Mouse (Mus musculus): ENCODE results near the gene C5ar1.
A peak's percentile ranks its signal among the peaks of the same experiment; 100 is the strongest.
"Not testable (repeated sequence)": the region's sequence is repeated elsewhere in the genome, so short reads cannot be mapped to it uniquely, and the experiment has no call there.

C5ar1 gene

DNA sequence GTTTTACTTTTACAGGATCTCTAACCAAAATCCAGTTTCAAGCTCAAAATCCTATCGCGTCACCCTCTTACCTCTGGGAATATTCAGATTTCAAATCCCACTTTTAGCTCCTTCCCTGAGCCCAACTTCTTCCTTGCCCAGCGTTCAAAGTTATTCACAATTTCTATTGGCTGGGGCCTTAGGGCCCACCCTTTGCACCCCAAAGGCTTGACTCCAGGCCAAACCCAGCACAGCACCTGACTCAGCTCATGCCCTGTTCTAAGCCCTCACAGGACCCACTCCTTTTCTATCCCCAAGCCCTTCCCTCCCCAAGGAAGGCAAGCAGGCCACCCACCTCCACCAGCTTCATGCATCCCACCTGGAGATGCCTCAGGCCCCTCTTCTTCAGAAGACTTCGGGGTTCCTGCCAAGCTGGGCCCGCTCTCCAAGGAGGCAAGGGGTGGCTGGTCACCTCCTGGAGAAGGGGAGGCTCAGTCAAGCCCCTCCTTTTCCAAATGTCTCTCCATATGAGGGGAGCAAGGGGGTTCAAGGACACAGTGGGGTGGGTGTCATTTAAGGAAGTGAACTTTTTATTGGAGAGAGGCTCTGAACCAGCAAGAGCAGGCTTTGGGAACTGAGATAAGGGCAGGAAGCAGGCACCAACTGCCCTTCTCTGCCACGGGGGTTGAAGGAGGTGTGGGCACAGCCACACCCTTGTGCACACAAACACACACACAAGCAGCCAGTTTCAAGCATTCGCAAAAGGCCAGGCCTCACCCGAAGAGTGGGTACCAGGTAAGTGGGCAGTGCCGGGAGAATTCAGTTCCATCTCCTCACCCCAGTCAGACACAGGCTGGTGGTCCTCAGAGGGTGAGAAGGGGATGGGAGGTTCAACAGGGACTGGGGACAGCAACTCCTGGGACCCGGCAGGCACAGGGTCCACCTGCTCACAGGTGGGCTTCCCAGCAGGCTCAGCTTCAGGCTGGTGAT is 15.9 kb upstream of the C5ar1 start:
- DNase-seq (ENCODE audit: low spot score) = no peak

DNA sequence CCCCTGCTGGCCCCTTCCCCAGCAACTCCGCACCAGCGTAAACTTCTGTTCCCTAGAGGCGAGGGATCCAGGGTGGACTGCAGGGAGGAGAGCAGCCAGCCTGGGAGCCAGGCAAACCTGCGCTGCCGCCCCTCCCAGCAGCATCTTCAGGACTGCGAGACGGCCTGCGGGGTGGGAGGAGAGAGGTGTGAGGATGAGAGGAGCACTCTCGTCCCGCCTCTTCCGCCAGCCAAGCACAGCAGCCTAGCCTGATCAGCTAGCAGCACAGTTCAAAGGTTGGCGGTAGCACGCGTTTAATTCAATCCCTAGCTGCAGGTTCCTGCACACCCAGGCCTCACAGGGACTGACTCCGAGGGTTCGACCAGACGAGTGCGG is 14.4 kb upstream of the C5ar1 start:
- DNase-seq (ENCODE audit: low spot score) = peak; percentile 51

DNA sequence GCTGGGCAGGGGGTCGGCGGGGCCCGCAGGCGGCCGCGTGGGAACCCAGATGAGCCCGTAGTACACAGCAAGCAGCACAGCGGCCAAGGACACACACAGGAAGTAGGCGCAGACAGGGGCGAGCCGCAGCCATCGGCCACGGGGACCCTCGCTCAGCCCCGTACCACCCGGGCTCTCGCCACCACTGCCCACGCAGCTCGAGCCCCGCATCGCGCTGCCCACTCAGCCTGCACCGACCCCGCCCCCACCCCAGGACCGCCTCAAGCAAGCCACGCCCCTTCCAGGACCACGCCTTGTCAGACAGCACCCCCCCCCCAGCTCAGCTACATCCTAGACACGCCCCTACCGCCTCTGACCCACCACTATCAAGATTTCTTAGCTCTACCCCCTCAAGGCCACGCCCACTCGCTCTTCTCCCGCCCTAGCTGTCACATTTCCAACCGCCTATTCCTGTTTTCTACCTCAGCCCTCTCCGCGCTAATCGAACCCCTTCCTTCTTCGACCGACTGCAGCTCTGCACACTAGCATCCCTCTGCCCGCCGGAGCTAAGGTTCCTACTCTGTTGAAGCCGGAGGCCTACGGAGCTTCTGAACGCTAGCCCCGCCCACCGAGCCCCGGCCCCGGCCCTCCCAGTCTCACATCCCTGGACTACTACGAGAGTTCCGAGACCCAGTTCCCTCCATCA is 13.9 kb upstream of the C5ar1 start, which contains the start of gene Inafm1:
Gene Inafm1, minus strand, starts transcription at position 537 of the 685 bp plus-strand sequence.
- peak; percentile 80 for DNase-seq (ENCODE audit: low spot score)

DNA sequence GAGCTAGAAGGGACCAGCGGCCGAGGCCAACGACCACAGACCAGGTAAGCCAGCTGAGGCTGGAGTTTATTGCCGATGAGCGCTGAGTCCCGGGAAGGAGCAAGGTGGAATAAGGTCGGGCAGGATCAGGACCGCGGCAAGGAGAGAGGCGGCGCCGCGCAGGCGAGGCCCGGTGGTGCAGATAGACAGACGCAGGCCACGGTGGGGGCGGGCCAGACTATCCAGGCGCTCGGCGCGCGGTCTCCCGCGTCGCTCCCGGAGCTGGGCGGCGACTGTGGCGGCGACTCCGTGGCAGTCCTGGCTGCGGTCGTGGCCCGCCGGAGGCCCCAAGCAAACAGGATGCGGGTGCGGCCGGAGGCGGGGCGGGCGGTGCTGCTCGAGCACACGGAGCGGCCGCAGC is 13.3 kb upstream of the C5ar1 start:
- DNase-seq (ENCODE audit: low spot score) = peak; percentile 51

DNA sequence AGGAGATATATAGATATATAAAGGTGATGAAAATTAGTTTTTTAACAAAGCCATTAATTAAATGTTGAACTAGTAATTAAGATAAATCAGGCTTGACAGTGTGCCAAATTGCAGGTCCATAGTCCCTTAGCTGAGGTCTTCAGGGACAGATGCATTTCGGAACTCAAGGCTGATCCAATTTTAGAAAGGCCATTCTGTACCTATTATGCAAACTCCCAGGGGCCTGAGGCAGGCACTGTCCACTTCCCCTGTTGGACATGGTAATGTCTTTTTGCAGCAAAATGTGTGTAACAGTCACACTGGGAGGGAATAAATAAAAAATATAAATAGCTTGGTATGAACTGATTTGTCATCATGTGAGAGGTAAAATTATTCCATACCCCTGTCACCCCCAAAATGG is 11.8 kb upstream of the C5ar1 start:
- DNase-seq (ENCODE audit: low spot score) = no peak

DNA sequence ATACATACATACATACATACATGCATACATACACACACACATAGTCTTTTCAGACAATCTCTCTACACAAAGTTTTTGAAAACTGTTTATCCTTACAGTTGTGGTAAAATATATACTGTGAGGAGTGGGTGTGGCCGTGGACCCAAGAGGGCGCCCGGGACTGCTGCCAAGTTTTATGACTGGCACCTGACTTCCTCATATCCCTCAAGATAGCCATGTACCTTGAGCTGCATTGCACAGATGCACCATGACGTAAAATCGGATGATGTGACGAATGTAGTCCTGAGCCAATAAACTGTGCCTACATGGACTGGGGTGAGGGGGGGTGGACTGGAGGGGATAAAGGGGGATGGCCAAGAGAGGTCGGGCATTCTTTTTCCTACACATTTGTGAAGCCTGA is 7.3 kb upstream of the C5ar1 start:
- not testable (repeated sequence) for DNase-seq (ENCODE audit: low spot score)

DNA sequence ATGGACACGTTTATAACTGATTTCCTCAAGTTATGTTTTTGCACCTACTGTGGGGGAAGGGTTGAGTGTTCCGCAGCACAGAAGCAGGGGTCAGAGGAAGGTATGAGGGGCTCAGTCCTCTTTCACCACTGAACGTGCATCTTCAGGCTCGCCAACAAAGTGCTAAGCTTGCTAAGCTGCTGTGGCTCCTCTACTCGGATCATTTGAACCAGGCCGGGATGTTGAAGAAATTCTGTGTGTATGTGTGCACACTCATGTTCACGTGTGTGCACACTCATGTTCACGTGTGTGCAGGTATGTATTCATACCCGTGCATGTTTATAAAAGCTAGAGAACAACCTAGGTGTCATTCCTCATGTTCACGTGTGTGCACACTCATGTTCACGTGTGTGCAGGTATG is 6.5 kb upstream of the C5ar1 start:
- no peak for DNase-seq (ENCODE audit: low spot score)

DNA sequence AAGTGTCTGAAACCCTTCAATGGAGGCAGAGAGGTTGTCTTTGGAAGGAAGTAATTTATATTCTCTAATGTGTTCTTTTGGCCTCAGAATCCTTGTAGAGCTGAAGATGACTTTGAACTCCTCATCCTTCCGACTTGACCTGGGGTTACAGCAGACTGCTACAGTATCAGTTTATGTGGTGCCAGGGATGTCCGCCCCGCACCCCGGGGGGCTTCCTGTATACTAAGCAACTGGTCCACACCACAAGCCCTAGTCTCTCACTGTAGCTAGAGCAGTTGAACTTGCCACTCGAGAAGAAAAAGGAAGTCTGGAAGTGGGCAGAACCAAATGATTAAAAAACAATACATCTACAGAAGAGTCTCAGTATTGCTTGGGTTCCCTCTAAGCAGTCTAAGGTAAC is 4.5 kb upstream of the C5ar1 start:
- DNase-seq (ENCODE audit: low spot score) = no peak

DNA sequence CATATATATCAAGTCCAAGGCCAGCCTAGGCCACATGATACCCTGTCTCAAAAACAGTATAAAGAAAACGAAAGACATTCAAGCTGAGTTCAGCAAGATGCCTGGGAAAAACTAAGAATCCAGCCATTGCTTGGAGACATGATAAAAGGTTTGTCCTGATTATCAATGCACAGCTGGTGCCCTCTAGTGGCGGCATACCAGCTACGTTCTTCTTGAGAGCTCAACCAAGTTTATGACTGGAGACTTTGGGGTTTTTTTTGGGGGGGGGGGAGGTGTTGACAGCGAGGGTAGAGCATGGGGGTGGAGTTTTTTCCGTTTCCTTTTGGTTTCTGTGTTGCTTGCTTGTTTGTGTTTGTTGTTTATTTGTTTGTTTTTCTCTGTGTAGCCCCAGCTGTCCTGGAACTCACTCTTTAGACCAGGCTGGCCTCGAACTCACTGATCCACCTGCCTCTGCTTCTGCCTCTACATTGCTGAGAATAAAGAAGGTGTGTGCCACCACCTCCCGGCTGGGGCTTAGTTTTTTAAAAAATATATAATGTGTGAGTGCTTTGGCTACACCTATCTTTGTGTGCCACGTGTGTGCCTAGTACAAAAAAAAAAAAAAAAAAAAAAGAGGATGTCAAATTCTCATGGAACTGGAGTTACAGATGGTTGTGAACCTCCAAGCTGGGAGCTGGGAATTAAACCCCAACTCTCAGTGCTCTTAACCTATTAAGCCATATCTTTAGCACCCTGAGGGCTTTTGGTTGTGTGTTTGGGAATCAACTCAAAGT is 3.9 kb upstream of the C5ar1 start:
- DNase-seq (ENCODE audit: low spot score) = peak; percentile 64

DNA sequence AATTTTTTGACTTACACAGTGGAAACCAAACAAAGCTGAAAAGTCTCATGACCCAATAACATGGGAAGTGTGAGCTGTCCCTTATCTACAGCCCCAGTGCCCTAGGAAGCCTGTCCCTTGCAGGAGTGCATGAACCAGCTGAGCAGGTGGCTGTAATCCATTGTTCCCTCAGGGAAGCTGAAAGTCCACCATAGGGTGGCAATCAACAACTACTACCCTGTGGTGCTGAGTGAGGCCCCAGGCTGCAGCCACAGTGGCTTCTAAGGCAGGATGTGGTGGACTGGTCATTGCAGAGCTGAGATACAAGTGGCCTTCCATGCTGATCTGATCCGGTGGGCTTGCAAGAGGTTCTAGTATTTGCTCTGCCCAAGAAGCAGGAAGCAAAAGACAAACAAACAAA is 1.8 kb upstream of the C5ar1 start:
- no peak for DNase-seq (ENCODE audit: low spot score)

DNA sequence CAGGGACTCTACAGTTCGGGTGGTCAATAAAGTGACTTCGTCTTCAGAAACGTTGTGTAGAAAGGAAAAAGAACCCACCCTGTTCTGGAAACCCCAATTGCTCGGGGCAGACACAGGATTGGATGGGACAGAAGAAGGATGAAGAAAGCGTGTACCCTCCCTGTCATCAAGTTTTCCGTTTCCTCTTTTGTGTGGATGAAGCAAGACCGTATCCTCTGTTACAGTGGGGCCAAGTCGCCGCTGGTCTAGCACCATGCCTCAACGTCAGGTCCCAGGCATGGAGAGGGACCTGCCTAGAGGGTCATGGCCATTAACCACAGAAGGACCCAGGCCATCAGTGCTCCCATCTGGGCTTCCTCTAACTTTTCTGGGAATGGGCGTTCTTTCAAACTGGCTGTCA is 1.5 kb downstream of the C5ar1 start:
- no peak for DNase-seq (ENCODE audit: low spot score)

DNA sequence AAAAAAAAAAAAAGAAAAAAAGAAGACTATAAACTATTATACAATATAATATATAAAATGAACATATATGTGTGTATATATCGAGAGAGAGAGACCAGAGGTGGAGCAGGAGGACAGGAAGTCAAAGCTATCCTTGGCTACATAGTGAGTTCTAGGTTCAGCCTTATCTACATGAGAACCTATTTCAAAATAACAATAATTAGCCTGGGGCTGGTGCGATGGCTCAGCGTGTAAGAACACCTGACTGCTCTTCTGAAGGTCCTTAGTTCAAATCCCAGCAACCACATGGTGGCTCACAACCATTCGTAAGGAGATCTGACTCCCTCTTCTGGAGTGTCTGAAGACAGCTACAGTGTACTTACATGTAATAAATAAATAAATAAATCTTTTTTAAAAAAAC is 3.4 kb downstream of the C5ar1 start:
- DNase-seq (ENCODE audit: low spot score) = not testable (repeated sequence)

DNA sequence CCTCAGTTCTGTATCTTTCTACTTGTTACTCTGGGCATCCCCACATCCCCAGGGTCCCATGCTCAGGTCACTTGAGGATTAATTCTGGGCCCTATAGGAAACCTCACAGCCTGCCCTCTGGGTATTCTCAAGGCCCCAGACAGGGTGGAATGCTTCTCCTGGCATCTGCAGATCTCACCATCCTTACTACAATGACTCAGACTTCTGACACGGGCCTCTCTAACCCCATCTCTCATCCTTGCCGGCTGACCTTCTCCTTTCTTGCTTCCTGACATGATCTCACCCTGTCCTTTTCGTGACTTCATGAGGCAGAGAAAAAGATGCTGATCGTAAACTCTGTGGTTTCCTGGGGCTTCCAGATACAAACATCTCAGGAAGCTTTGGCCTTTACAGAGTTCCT is 5.1 kb downstream of the C5ar1 start:
- no peak for DNase-seq (ENCODE audit: low spot score)

DNA sequence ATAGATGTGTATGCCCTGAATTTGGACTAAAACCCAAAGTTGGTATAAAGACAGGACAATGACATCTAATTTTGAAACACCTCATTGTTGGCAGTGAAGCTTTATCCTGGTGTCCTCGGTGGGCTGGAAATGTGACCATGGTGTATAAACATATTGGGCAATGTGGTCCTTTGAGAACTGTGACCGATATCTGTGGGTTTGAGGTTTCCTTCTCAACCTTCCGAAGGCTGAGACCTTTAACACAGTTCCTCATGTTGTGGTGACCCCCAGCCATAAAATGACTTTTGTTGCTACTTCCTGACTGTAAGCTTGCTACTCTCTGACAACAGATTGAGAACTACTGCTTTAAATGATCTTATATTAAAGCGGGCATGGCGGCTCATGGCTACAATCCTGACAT is 8.7 kb downstream of the C5ar1 start:
- DNase-seq (ENCODE audit: low spot score) = no peak

DNA sequence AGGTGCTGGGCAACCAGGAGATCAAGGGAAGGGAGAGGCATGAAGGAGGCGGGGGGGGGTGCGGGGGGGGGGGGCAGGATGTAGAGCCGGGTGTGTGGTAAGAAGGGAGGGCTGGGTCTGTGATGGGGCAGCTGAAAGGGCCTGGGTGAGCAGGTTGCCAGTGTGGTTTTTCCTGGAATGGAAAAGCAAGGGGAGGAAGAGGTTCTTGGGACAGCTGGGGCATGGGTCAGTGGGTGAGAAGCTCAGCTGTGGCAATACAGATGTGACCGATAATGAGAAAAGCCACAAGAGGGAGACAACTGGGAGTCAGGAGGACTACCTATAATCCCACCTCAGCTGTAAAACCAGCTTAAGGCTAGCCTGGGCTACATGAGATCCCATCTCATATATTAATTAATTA is 13.4 kb downstream of the C5ar1 start:
- no peak for DNase-seq (ENCODE audit: low spot score)

DNA sequence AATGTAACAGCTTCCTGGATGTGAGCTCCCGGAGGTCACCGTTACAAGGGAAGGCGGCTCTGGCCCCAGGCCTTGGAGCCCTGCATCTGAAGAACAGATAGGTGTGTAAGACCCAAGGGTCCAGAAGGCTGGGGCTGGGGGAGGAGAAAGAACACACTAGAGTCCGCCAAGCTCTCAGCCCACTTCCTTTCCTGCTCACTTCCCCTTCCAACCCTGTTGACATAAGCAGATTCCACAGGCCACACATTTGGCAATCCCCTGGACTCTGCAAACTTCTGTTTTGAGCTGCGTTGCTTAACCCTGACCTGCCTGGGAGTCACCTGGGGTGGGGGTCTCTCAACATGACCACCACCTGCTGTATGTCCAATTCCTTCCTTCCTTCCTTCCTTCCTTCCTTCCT is 15.3 kb downstream of the C5ar1 start, which contains the start of gene C5ar2:
Gene C5ar2, minus strand, starts transcription at position 88 of the 400 bp plus-strand sequence.
- no peak for DNase-seq (ENCODE audit: low spot score)

DNA sequence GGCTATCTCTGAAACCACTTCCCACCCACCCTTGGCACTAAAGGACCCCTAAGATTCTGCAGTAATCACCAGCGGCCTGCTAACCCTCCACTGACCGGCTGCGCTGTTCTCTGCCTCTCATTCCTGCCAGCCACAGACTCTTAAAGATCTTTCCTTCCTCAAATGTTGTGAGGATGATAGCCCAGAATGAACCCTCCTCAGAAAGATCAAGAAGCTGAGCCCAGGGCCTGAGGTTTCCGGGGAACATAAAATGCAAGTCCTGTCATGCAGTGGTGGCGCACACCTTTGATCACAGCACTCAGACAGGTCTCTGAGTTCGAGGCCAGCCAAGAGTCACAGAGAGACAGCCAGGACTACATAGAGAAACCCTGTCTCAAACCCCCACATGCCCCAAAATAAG is 17.1 kb downstream of the C5ar1 start:
- DNase-seq (ENCODE audit: low spot score) = no peak

DNA sequence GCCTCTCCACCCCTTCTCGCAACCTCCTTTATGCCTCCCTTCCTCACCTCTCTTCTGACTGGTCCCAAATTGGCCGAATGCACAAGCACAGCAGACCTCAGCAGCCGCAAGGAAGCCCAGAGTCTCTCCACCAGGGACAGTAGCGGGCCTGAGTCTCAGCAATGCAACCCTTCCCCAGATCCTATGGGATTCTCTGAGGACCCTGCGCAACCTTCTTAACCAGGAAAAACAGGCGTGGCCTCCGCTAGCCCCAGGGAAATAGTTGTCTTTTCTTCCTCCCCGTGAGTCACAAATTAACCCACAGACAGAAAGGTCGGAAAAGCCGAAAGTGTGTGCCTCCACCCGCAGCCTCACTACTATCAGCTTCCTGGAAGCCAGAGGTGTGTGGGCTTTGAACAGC is 17.6 kb downstream of the C5ar1 start:
- DNase-seq (ENCODE audit: low spot score) = no peak

DNA sequence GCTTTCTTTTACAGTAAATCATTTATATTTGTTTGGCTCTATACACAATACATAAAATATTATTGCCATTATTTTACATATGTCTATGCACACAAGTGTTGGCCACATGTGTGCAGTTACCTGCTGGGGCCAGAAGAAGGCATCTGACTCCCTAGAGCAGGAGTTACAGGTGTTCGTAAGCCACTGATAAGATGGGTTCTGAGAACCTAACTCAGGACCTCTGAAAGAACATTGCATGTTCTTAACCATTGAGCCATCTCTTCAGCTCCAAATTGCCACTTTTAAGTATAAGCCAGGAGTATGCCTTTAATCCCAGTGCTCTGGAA is 18.4 kb downstream of the C5ar1 start:
- no peak for DNase-seq (ENCODE audit: low spot score)

DNA sequence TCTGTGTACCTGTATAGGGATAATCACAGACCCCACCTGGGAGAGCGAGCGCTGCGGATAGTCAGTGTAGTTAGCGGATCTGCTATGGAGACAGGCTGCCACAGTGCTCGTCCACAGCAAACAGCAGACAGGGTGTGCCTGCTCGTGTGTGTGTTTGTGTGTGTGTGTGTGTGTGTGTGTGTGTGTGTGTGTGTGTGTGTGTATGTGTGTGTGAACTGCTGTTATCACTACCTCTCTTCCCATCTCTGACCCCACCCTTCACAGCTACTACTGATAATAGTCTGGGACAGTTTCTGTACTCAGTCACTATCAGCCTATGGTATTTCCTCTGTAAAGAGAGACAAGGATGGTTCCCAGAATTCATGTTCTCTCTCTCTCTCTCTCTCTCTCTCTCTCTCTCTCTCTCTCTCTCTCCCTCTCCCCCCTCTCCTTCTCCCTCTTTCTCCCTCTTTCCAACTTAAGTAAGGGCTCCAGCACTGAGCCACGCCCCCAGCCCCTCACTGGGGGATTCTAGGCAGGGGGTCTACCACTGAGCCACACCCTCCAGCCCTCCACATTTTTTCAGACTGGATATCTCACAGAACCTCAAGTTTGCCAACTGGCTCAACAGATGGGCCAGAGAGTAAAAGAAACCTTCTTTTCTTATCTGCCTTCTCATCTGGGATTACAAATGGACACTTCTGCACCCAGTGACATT is 18.9 kb downstream of the C5ar1 start:
- no peak for DNase-seq (ENCODE audit: low spot score)

DNA sequence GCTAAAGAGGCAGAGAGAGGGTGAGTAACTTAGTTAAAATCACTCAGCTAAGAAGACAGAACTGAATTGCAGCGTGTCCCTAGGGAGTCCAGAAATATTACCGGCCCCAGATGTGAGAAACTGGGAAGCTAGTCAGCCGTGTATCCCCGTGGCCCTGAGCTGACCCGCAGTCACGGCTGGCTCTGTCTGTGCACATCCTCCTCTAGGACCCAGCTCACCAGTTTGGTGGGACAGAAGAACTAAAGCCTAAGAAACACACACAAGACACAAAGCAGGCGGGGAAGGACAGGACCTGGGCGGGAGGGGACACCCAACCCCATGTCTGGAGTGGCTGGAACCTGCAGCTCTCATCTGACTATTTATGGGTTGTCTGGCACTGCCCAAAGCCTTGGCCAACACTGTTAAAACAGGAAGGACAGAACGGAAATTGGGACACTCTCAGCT is 19.8 kb downstream of the C5ar1 start:
- DNase-seq (ENCODE audit: low spot score) = no peak

DNA sequence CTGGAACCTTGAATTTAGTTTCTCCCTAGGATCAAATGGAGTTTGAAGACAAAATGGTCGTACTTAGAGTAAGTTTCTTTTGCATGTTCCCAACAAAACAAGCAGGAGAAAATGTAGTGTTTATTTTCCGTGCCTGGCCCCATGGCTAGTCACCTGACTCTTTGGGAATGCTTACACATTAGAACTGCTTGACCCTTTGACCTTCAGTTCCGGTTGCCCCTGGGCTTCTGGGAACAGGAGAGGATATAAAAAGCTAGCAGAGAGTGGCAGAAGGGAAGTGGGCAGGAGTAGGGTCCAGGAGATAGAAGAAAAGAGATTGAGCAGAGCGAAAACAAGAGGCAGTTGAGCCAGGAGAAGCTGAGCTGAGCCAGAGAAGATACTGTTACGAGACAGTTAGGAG is 29.5 kb downstream of the C5ar1 start:
- no peak for DNase-seq (ENCODE audit: low spot score)

Measured in ovary, postnatal 14 days (tissue).